Mouse (Mus musculus): ENCODE results near the gene Gmeb2.

GRCm38 (mm10) chr2:181326098-181326497 lies 38.3 kb upstream of the Gmeb2 start:
- TF ChIP-seq POLR2A (IDR thresholded peaks at IDR 0.05; ENCODE audit: low read depth, low read length) (no peak), CTCF (conservative IDR thresholded peaks at IDR 0.05; ENCODE audit: insufficient read depth, insufficient read length, low read depth, low read length) (no peak)

Data from kidney, adult 2 months (tissue).